Mouse (Mus musculus) kidney, adult 2 months (tissue): ENCODE data around the gene Dclre1b.

ENCODE experiments used
- CTCF ChIP-seq: fragments of 200-500 bp; conservative IDR thresholded peaks from 2 replicates; pipeline ENCODE4 v1.5.1; 2011; ENCODE audit warnings: low read depth, mild to moderate bottlenecking, control low read depth, low read length, moderate library complexity, mixed read lengths; ENCODE audit not compliant: insufficient read depth, insufficient read length
- POLR2A ChIP-seq: fragments of 200-500 bp; IDR thresholded peaks from one replicate; pipeline ENCODE4 v1.6.1; 2011; ENCODE audit warnings: low read depth, low read length, control low read depth

DNA sequence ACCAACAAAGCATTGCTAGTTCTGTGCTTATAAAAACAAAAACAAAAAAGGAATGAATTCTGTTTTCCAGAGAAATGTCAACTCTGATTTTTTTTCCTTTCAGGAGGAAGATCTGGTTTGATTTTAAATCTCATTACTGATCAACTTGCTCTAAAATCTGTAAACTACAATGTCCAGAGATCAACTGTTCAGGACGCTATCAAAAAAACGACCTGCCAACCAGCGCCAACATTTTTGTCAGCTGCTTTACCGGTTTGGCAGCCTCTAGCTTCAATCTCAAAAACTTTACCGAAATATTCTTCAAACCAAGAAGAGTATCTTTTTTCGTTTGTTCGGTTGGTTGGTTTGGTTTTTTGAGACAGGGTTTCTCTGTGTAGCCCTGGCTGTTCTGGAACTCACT, 20.1 kb downstream of the Dclre1b start:
- TF ChIP-seq CTCF (no peak), POLR2A (no peak)
